Mouse (Mus musculus) cortical plate, adult 2 months (tissue): Measurements from ENCODE around the gene Vmn1r79. TPM values are rescaled to one million over a fixed set of nuclear protein-coding genes. Genes with fewer than 3 reads are reported as not detected.
"Not testable (repeated sequence)": the region's sequence is repeated elsewhere in the genome, so short reads cannot be mapped to it uniquely, and the experiment has no call there.

Experiments
- H3K27ac ChIP-seq: fragments of 200-500 bp; 2 replicates; pipeline ENCODE4 v1.5.1; 2012; ENCODE audit warnings: low read length, control low read depth, inconsistent platforms; ENCODE audit not compliant: insufficient read depth
- H3K4me1 ChIP-seq: fragments of 200-500 bp; 2 replicates; pipeline ENCODE4 v1.6.1; 2011; ENCODE audit warnings: low read length; ENCODE audit not compliant: control insufficient read depth, insufficient read depth
- H3K4me3 ChIP-seq: fragments of 200-500 bp; 2 replicates; pipeline ENCODE4 v1.5.1; 2011; ENCODE audit warnings: mild to moderate bottlenecking, low read length, control low read depth; ENCODE audit not compliant: insufficient read depth
- CTCF ChIP-seq: fragments of 200-500 bp; IDR thresholded peaks from 2 replicates; pipeline ENCODE4 v1.5.1; 2011; ENCODE audit warnings: mild to moderate bottlenecking, control low read depth, low read length; ENCODE audit not compliant: insufficient read depth; ENCODE audit errors: extremely low read depth
- POLR2A ChIP-seq: fragments of 200-500 bp; IDR thresholded peaks from 2 replicates; pipeline ENCODE4 v1.6.1; 2011; ENCODE audit warnings: mild to moderate bottlenecking, low read length, control low read depth; ENCODE audit not compliant: insufficient read depth; ENCODE audit errors: extremely low read depth
- polyA plus RNA-seq: library from polyadenylated mRNA; depleted of rRNA; stranded (reverse); fragments of >200 nt; gene quantifications from 2 replicates; pipeline ENCODE4 v1.2.3, GENCODE M21; 2012; rRNA removed

The Vmn1r79 gene
- polyA plus RNA-seq = not detected in 2 replicates

- not testable (repeated sequence) for H3K4me1 ChIP-seq, H3K4me3 ChIP-seq, H3K27ac ChIP-seq
Observed at GRCm38 (mm10) chr7:12170979-12171378, at the start of gene Vmn1r79. Gene Vmn1r79 (plus strand): TSS chr7:12171279.

- no peak for TF ChIP-seq CTCF
- TF ChIP-seq POLR2A = no peak
- Histone ChIP-seq H3K4me3 (no peak within 1 kb of the TSS), H3K4me1 (no peaks in the 10 kb centered on the region), H3K27ac (no peak within 1 kb of the TSS)
Observed at GRCm38 (mm10) chr7:12149957-12150356, 21.1 kb upstream of the Vmn1r79 start, which contains the start of gene Vmn1r78. Gene Vmn1r78 (plus strand): TSS chr7:12150257.

GRCm38 (mm10) chr7:12156463-12156862 is 14.6 kb upstream of the Vmn1r79 start:
- H3K4me3 ChIP-seq, H3K27ac ChIP-seq, H3K4me1 ChIP-seq: not testable (repeated sequence)

- H3K4me1 ChIP-seq, H3K4me3 ChIP-seq, H3K27ac ChIP-seq: not testable (repeated sequence)
Observed at GRCm38 (mm10) chr7:12172926-12173325, 1.8 kb downstream of the Vmn1r79 start.

- TF ChIP-seq POLR2A (no peak), CTCF (no peak)
- Histone ChIP-seq H3K27ac (no peak within 1 kb of the TSS), H3K4me3 (no peak within 1 kb of the TSS), H3K4me1 (no peaks in the 10 kb centered on the region)
Observed at GRCm38 (mm10) chr7:12188986-12189385, 17.9 kb downstream of the Vmn1r79 start, which contains the start of gene Vmn1r80. Gene Vmn1r80 (plus strand): TSS chr7:12189286.

GRCm38 (mm10) chr7:12204141-12204540 is 33.1 kb downstream of the Vmn1r79 start:
- Histone ChIP-seq H3K27ac (no peak overlapping the region), H3K4me3 (no peak overlapping the region)
- no peak for TF ChIP-seq POLR2A
- TF ChIP-seq CTCF = no peak

More at GRCm38 (mm10) chr7:12204141-12204540, 33.1 kb downstream of the Vmn1r79 start:
- H3K4me1 ChIP-seq = no peaks in the 10 kb centered on the region

Other genes starting within 250 kb of the Vmn1r79 start
- not detected in 2 replicates for gene Vmn1r76, start 233.1 kb upstream of the Vmn1r79 start, polyA plus RNA-seq
- gene Vmn1r77, start 134.5 kb upstream of the Vmn1r79 start, polyA plus RNA-seq = not detected in 2 replicates
- gene Vmn1r78, start 21.0 kb upstream of the Vmn1r79 start, polyA plus RNA-seq = not detected in 2 replicates
- not detected in 2 replicates for gene Vmn1r80, start 18.0 kb downstream of the Vmn1r79 start, polyA plus RNA-seq
- gene Vmn1r81, start 97.0 kb downstream of the Vmn1r79 start, polyA plus RNA-seq = not detected in 2 replicates
- not detected in 2 replicates for gene Vmn1r82, start 129.2 kb downstream of the Vmn1r79 start, polyA plus RNA-seq
- gene Vmn1r83, start 158.2 kb downstream of the Vmn1r79 start, polyA plus RNA-seq = not detected in 2 replicates
- gene Vmn1r84, start 198.0 kb downstream of the Vmn1r79 start, polyA plus RNA-seq = not detected in 2 replicates